Mouse (Mus musculus) neural tube, embryonic 10.5 days (tissue): Measurements from ENCODE around the gene Adamts4.

Experiments used
- DNase-seq: peaks from one replicate; pipeline ENCODE4 v3.0.0-alpha.2; 2017; ENCODE audit warnings: low spot score; ENCODE audit errors: extremely low spot score

Gene Adamts4

GRCm38 (mm10) chr1:171278436-171278835 lies 28.2 kb downstream of the Adamts4 start:
- no peak for DNase-seq

GRCm38 (mm10) chr1:171279012-171279705 lies 28.9 kb downstream of the Adamts4 start:
- no peak for DNase-seq

GRCm38 (mm10) chr1:171279721-171280120 lies 29.5 kb downstream of the Adamts4 start:
- no peak for DNase-seq

GRCm38 (mm10) chr1:171280250-171280915 lies 30.2 kb downstream of the Adamts4 start:
- DNase-seq: no peak

GRCm38 (mm10) chr1:171280916-171281527 lies 30.8 kb downstream of the Adamts4 start, which contains the start of gene Ppox:
Gene Ppox (minus strand): TSS chr1:171281186.
- DNase-seq: peak; percentile 85

GRCm38 (mm10) chr1:171281528-171281923 lies 31.3 kb downstream of the Adamts4 start:
- DNase-seq: no peak

GRCm38 (mm10) chr1:171282086-171282805 lies 32.0 kb downstream of the Adamts4 start:
- DNase-seq: no peak

GRCm38 (mm10) chr1:171283188-171284160 lies 33.3 kb downstream of the Adamts4 start:
- DNase-seq: no peak

- no peak for DNase-seq
Measured at GRCm38 (mm10) chr1:171284491-171284890, 34.3 kb downstream of the Adamts4 start.

GRCm38 (mm10) chr1:171285096-171285892 lies 35.1 kb downstream of the Adamts4 start:
- peak; percentile 10 for DNase-seq

GRCm38 (mm10) chr1:171286517-171286916 lies 36.3 kb downstream of the Adamts4 start:
- DNase-seq: peak; percentile 11

GRCm38 (mm10) chr1:171287136-171288081 lies 37.2 kb downstream of the Adamts4 start, which contains the start of gene Usp21:
Gene Usp21 (minus strand): TSS chr1:171287991.
- DNase-seq: peak; percentile 92

GRCm38 (mm10) chr1:171288328-171288727 lies 38.1 kb downstream of the Adamts4 start:
- DNase-seq: no peak

- no peak for DNase-seq
Measured at GRCm38 (mm10) chr1:171293351-171293750, 43.1 kb downstream of the Adamts4 start.

- no peak for DNase-seq
Measured at GRCm38 (mm10) chr1:171293906-171294297, 43.7 kb downstream of the Adamts4 start.

- DNase-seq: peak; percentile 84
Measured at GRCm38 (mm10) chr1:171294298-171295062, 44.3 kb downstream of the Adamts4 start, which contains the start of gene Ufc1. Gene Ufc1 (minus strand): TSS chr1:171295024.

- DNase-seq: no peak
Measured at GRCm38 (mm10) chr1:171295063-171295402, 44.8 kb downstream of the Adamts4 start.

- no peak for DNase-seq
Measured at GRCm38 (mm10) chr1:171298226-171298625, 48.0 kb downstream of the Adamts4 start.
